Mouse (Mus musculus): ENCODE measurements around the gene Bcap31. TPM values are rescaled to one million over a fixed set of nuclear protein-coding genes. Genes with fewer than 3 reads are reported as not detected.

Bcap31 gene
- polyA plus RNA-seq, 1 experiment from 2014 or later = 228 TPM

- ATAC-seq (ENCODE audit: low FRiP score, low TSS enrichment) = peak; percentile 72; the same call in 1 of the 2 replicates
- Histone ChIP-seq H3K27me3 (ENCODE audit: control insufficient read depth, insufficient read depth, low read length) (no peaks in the 10 kb centered on the region), H3K4me1 (ENCODE audit: control insufficient read depth, insufficient read depth, low read length) (no peaks in the 10 kb centered on the region), H3K4me3 (ENCODE audit: low read length) (no peak overlapping the region), H3K9me3 (ENCODE audit: control insufficient read depth, low read length) (no peaks in the 10 kb centered on the region), H3K27ac (ENCODE audit: low read depth, low read length) (no peak overlapping the region), H3K9ac (ENCODE audit: low read depth, low read length) (no peak overlapping the region), H3K4me2 (replicated peaks; ENCODE audit: low read depth, low read length) (no peak overlapping the region), H3K36me3 (ENCODE audit: control insufficient read depth, insufficient read depth, low read length) (no peaks in the 10 kb centered on the region)
- 24% methylated on average over 6 of the region's 6 CpGs for WGBS
Observed at GRCm38 (mm10) chrX:73654177-73654576, 61.8 kb downstream of the Bcap31 start.

DNA sequence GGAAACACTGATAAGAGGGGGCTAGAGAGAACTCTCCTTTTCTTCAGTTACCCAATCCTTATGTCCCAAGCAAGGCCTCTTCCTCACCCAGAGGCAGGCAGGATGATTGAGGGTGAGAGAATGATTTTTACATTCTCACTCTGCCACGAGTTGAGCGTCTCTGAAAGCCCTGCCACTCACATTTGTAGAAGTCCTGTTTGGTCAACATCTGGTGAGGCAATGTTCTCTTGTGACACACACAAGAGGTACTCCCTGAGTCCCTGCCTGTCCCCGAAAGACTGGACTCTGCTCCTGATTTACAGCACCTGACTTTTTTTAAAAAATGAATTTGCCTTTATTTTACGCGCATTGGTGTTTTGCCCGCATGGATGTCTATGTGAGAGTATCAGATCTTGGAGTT, 62.6 kb downstream of the Bcap31 start:
- no peak for ATAC-seq (ENCODE audit: low FRiP score, low TSS enrichment)
- Histone ChIP-seq H3K4me2 (replicated peaks; ENCODE audit: low read depth, low read length) (no peak overlapping the region), H3K4me3 (ENCODE audit: low read length) (no peak overlapping the region), H3K27ac (ENCODE audit: low read depth, low read length) (no peak overlapping the region), H3K9me3 (ENCODE audit: control insufficient read depth, low read length) (no peaks in the 10 kb centered on the region), H3K27me3 (ENCODE audit: control insufficient read depth, insufficient read depth, low read length) (no peaks in the 10 kb centered on the region), H3K9ac (ENCODE audit: low read depth, low read length) (no peak overlapping the region), H3K36me3 (ENCODE audit: control insufficient read depth, insufficient read depth, low read length) (no peaks in the 10 kb centered on the region), H3K4me1 (ENCODE audit: control insufficient read depth, insufficient read depth, low read length) (no peaks in the 10 kb centered on the region)
- WGBS = 88% methylated on average over 6 of the region's 6 CpGs

GRCm38 (mm10) chrX:73650869-73651268, 65.1 kb downstream of the Bcap31 start:
- Histone ChIP-seq H3K27ac (ENCODE audit: low read depth, low read length) (no peak overlapping the region), H3K36me3 (ENCODE audit: control insufficient read depth, insufficient read depth, low read length) (no peaks in the 10 kb centered on the region), H3K4me3 (ENCODE audit: low read length) (no peak overlapping the region), H3K4me1 (ENCODE audit: control insufficient read depth, insufficient read depth, low read length) (no peaks in the 10 kb centered on the region), H3K27me3 (ENCODE audit: control insufficient read depth, insufficient read depth, low read length) (no peaks in the 10 kb centered on the region), H3K9ac (ENCODE audit: low read depth, low read length) (no peak overlapping the region), H3K9me3 (ENCODE audit: control insufficient read depth, low read length) (no peaks in the 10 kb centered on the region), H3K4me2 (replicated peaks; ENCODE audit: low read depth, low read length) (no peak overlapping the region)
- no peak for ATAC-seq (ENCODE audit: low FRiP score, low TSS enrichment)
- WGBS = 73% methylated on average over 3 of the region's 3 CpGs

DNA sequence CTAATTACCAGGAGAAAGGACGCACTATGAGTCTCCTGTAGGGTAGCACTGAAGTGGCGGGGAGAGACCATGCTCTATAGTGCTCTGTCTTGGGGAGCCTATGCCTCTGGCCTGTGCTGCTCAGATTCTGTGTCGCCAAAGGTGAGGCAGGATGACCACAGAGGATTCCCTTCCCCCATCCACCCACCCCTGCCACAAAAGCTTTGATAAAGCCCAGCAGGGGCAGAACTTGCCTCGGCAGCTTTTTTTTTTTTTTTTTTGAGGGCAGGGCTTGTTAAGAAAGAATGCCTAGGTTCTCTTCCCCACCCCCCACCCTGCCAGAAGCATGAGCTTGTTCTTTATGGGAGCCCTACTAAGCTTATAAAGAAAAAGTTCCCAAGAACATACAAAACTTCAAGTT, 70.9 kb downstream of the Bcap31 start:
- Histone ChIP-seq H3K27me3 (ENCODE audit: control insufficient read depth, insufficient read depth, low read length) (no peaks in the 10 kb centered on the region), H3K27ac (ENCODE audit: low read depth, low read length) (no peak overlapping the region), H3K36me3 (ENCODE audit: control insufficient read depth, insufficient read depth, low read length) (no peaks in the 10 kb centered on the region), H3K9me3 (ENCODE audit: control insufficient read depth, low read length) (no peaks in the 10 kb centered on the region), H3K4me3 (ENCODE audit: low read length) (no peak overlapping the region), H3K4me2 (replicated peaks; ENCODE audit: low read depth, low read length) (no peak overlapping the region), H3K9ac (ENCODE audit: low read depth, low read length) (no peak overlapping the region), H3K4me1 (ENCODE audit: control insufficient read depth, insufficient read depth, low read length) (no peaks in the 10 kb centered on the region)
- ATAC-seq (ENCODE audit: low FRiP score, low TSS enrichment) = no peak
- WGBS = 43% methylated on average over 4 of the region's 4 CpGs

- Histone ChIP-seq H3K4me2 (replicated peaks; ENCODE audit: low read depth, low read length) (peak overlapping the region; percentile 52), H3K27me3 (ENCODE audit: control insufficient read depth, insufficient read depth, low read length) (peaks cover 4% of the 10 kb centered on the region; the same call in 1 of the 2 replicates), H3K36me3 (ENCODE audit: control insufficient read depth, insufficient read depth, low read length) (no peaks in the 10 kb centered on the region), H3K9ac (ENCODE audit: low read depth, low read length) (peak overlapping the region; percentile 55; the same call in 1 of the 2 replicates), H3K4me1 (ENCODE audit: control insufficient read depth, insufficient read depth, low read length) (no peaks in the 10 kb centered on the region), H3K27ac (ENCODE audit: low read depth, low read length) (no peak overlapping the region), H3K9me3 (ENCODE audit: control insufficient read depth, low read length) (no peaks in the 10 kb centered on the region), H3K4me3 (ENCODE audit: low read length) (peak overlapping the region; percentile 38)
- ATAC-seq (ENCODE audit: low FRiP score, low TSS enrichment) = peak; percentile 17; the same call in 1 of the 2 replicates
- 29% methylated on average over 41 of the region's 41 CpGs for WGBS
Observed at GRCm38 (mm10) chrX:73639901-73640469, 76.0 kb downstream of the Bcap31 start.

- Histone ChIP-seq H3K4me1 (ENCODE audit: control insufficient read depth, insufficient read depth, low read length) (no peaks in the 10 kb centered on the region), H3K4me2 (replicated peaks; ENCODE audit: low read depth, low read length) (peak within 1 kb of the TSS; percentile 52), H3K36me3 (ENCODE audit: control insufficient read depth, insufficient read depth, low read length) (no peaks in the 10 kb centered on the region), H3K9me3 (ENCODE audit: control insufficient read depth, low read length) (no peaks in the 10 kb centered on the region), H3K4me3 (ENCODE audit: low read length) (peak within 1 kb of the TSS; percentile 38), H3K9ac (ENCODE audit: low read depth, low read length) (peak within 1 kb of the TSS; percentile 55), H3K27ac (ENCODE audit: low read depth, low read length) (no peak within 1 kb of the TSS), H3K27me3 (ENCODE audit: control insufficient read depth, insufficient read depth, low read length) (peaks cover 4% of the 10 kb centered on the region; the same call in 1 of the 2 replicates)
- ATAC-seq (ENCODE audit: low FRiP score, low TSS enrichment) = peak; percentile 89
- WGBS = 19% methylated on average over 28 of the region's 28 CpGs
Observed at GRCm38 (mm10) chrX:73639255-73639675, 76.7 kb downstream of the Bcap31 start, which contains the start of gene Dusp9. Dusp9 (plus strand) TSS chrX:73639419.

GRCm38 (mm10) chrX:73637415-73637814, 78.6 kb downstream of the Bcap31 start:
- Histone ChIP-seq H3K4me2 (replicated peaks; ENCODE audit: low read depth, low read length) (peak overlapping the region; percentile 52), H3K4me1 (ENCODE audit: control insufficient read depth, insufficient read depth, low read length) (no peaks in the 10 kb centered on the region), H3K9ac (ENCODE audit: low read depth, low read length) (0 out of 2 replicates have a peak overlapping the region, but pooled peaks have one; percentile 28), H3K36me3 (ENCODE audit: control insufficient read depth, insufficient read depth, low read length) (no peaks in the 10 kb centered on the region), H3K4me3 (ENCODE audit: low read length) (peak overlapping the region; percentile 22; the same call in 1 of the 2 replicates), H3K27me3 (ENCODE audit: control insufficient read depth, insufficient read depth, low read length) (peaks cover 4% of the 10 kb centered on the region; the same call in 1 of the 2 replicates), H3K27ac (ENCODE audit: low read depth, low read length) (no peak overlapping the region), H3K9me3 (ENCODE audit: control insufficient read depth, low read length) (no peaks in the 10 kb centered on the region)
- no peak for ATAC-seq (ENCODE audit: low FRiP score, low TSS enrichment)
- WGBS = 15% methylated on average over 18 of the region's 19 CpGs

Other genes with a start within 250 kb of the Bcap31 start
- gene Bgn, start 232.6 kb downstream of the Bcap31 start, polyA plus RNA-seq (2014; fragmentation: Nextera tagmentation; extraction: Ambion mirVana) = 62.5 and 84.0 TPM in 2 replicates
- gene Atp2b3, start 213.1 kb downstream of the Bcap31 start, polyA plus RNA-seq (2014; fragmentation: Nextera tagmentation; extraction: Ambion mirVana) = 0.29 and 0.42 TPM in 2 replicates
- 9.6 and 26.6 TPM in 2 replicates for gene Dusp9, start 76.8 kb downstream of the Bcap31 start, polyA plus RNA-seq (2014; fragmentation: Nextera tagmentation; extraction: Ambion mirVana)
- 14.1 and 16.3 TPM in 2 replicates for gene Pnck, start 56.1 kb downstream of the Bcap31 start, polyA plus RNA-seq (2014; fragmentation: Nextera tagmentation; extraction: Ambion mirVana)
- 9.0 and 10.4 TPM in 2 replicates for gene Slc6a8, start 43.0 kb downstream of the Bcap31 start, polyA plus RNA-seq (2014; fragmentation: Nextera tagmentation; extraction: Ambion mirVana)
- 9.3 and 12.0 TPM in 2 replicates for gene Abcd1, start 422 bp upstream of the Bcap31 start, polyA plus RNA-seq (2014; fragmentation: Nextera tagmentation; extraction: Ambion mirVana)
- gene Plxnb3, start 40.9 kb upstream of the Bcap31 start, polyA plus RNA-seq (2014; fragmentation: Nextera tagmentation; extraction: Ambion mirVana) = 0.14 and 0.27 TPM in 2 replicates
- gene Srpk3, start 58.2 kb upstream of the Bcap31 start, polyA plus RNA-seq (2014; fragmentation: Nextera tagmentation; extraction: Ambion mirVana) = 2.9 and 4.7 TPM in 2 replicates
- 221 and 247 TPM in 2 replicates for gene Idh3g, start 70.7 kb upstream of the Bcap31 start, polyA plus RNA-seq (2014; fragmentation: Nextera tagmentation; extraction: Ambion mirVana)
- gene Ssr4, start 70.9 kb upstream of the Bcap31 start, polyA plus RNA-seq (2014; fragmentation: Nextera tagmentation; extraction: Ambion mirVana) = 207 and 210 TPM in 2 replicates
- gene Pdzd4, start 108.8 kb upstream of the Bcap31 start, polyA plus RNA-seq (2014; fragmentation: Nextera tagmentation; extraction: Ambion mirVana) = 1.1 and 1.9 TPM in 2 replicates
- gene Avpr2, start 175.9 kb upstream of the Bcap31 start, polyA plus RNA-seq (2014; fragmentation: Nextera tagmentation; extraction: Ambion mirVana) = 2.3 and 4.4 TPM in 2 replicates
- gene L1cam, start 179.9 kb upstream of the Bcap31 start, polyA plus RNA-seq (2014; fragmentation: Nextera tagmentation; extraction: Ambion mirVana) = 4.2 and 6.1 TPM in 2 replicates
- 1.7 and 4.2 TPM in 2 replicates for gene Arhgap4, start 205.7 kb upstream of the Bcap31 start, polyA plus RNA-seq (2014; fragmentation: Nextera tagmentation; extraction: Ambion mirVana)
- 140 and 168 TPM in 2 replicates for gene Naa10, start 205.8 kb upstream of the Bcap31 start, polyA plus RNA-seq (2014; fragmentation: Nextera tagmentation; extraction: Ambion mirVana)
- 36.9 and 38.8 TPM in 2 replicates for gene Renbp, start 214.7 kb upstream of the Bcap31 start, polyA plus RNA-seq (2014; fragmentation: Nextera tagmentation; extraction: Ambion mirVana)